Mouse (Mus musculus) liver, embryonic 14.5 days (tissue): ENCODE measurements around the gene Sde2. TPM values are rescaled to one million over a fixed set of nuclear protein-coding genes. Genes with fewer than 3 reads are reported as not detected.

Experiments used
- ATAC-seq: fragments of 200-750 bp; cut with Nextera tagmentation; 2 replicates; pipeline ENCODE4 v1.8.0; 2017; ENCODE audit warnings: moderate number of reproducible peaks, mild to moderate bottlenecking, moderate library complexity; ENCODE audit not compliant: insufficient read depth
- DNase-seq, 3 experiments: peaks; one replicate each; pipeline ENCODE4 v3.0.0-alpha.2; 2012 to 2013; ENCODE audit warnings: low read depth in 3 of 3, low spot score in 3 of 3
- H3K27ac ChIP-seq: fragments of 300-500 bp; sonication (generic); 2 replicates; pipeline ENCODE4 v1.5.1; 2014; ENCODE audit warnings: moderate library complexity, mild to moderate bottlenecking, control low read depth, inconsistent platforms
- H3K27me3 ChIP-seq: fragments of 300-500 bp; sonication (generic); 2 replicates; pipeline ENCODE4 v1.6.1; 2014; ENCODE audit warnings: mild to moderate bottlenecking, low read length, moderate library complexity; ENCODE audit not compliant: control insufficient read depth, insufficient read depth
- H3K36me3 ChIP-seq: fragments of 300-500 bp; sonication (generic); replicated peaks from 2 replicates; pipeline ENCODE4 v1.6.1; 2014; ENCODE audit warnings: low read depth; ENCODE audit not compliant: control insufficient read depth, insufficient read depth
- H3K4me1 ChIP-seq, 2 experiments: fragments of 200-500 bp in 1 of 2; fragments of 300-500 bp in 1 of 2; sonication (generic) in 1 of 2; replicated peaks; 2 replicates each; pipeline ENCODE4 v1.6.1; 2012 to 2014; ENCODE audit warnings: antibody characterized with exemption in 1 of 2, inconsistent platforms in 1 of 2, low read length in 1 of 2; ENCODE audit not compliant: control insufficient read depth in 2 of 2, insufficient read depth in 2 of 2
- H3K4me2 ChIP-seq: fragments of 300-500 bp; sonication (generic); 2 replicates; pipeline ENCODE4 v1.6.1; 2014; ENCODE audit warnings: low read depth, mild to moderate bottlenecking, control low read depth, moderate library complexity
- H3K4me3 ChIP-seq, 2 experiments: fragments of 200-500 bp in 1 of 2; fragments of 300-500 bp in 1 of 2; sonication (generic) in 1 of 2; 2 replicates each; pipeline ENCODE4 v1.5.1; 2012 to 2014; ENCODE audit warnings: low read depth in 2 of 2, low read length in 2 of 2, mild to moderate bottlenecking in 2 of 2, control low read depth in 1 of 2, inconsistent platforms in 1 of 2, moderate library complexity in 1 of 2; ENCODE audit not compliant: insufficient read depth in 1 of 2
- H3K9ac ChIP-seq: fragments of 300-500 bp; sonication (generic); replicated peaks from 2 replicates; pipeline ENCODE4 v1.6.1; 2014; ENCODE audit warnings: mild to moderate bottlenecking, control low read depth, moderate library complexity
- H3K9me3 ChIP-seq: fragments of 300-500 bp; sonication (generic); 2 replicates; pipeline ENCODE4 v1.6.1; 2016; ENCODE audit warnings: low read length, mixed read lengths; ENCODE audit not compliant: control insufficient read depth
- CTCF ChIP-seq: IDR thresholded peaks from 2 replicates; pipeline ENCODE4 v1.5.1; 2016; ENCODE audit warnings: antibody characterized with exemption, low read depth, control low read depth
- EP300 ChIP-seq: IDR thresholded peaks from 2 replicates; pipeline ENCODE4 v1.6.1; 2016; ENCODE audit warnings: antibody characterized with exemption, low read depth
- WGBS: fragments of 180-500 bp; shearing (Covaris S2); extraction: QIAGEN DNeasy Blood & Tissue Kit; methylation state at CpG from one replicate; pipeline ENCODE4 v1.1.7; 2014; ENCODE audit not compliant: insufficient replicate concordance; 5-methylcytosine and 5-hydroxymethylcytosine counted together
- polyA plus RNA-seq, 2 experiments: library from polyadenylated mRNA; depleted of rRNA in 1 of 2; stranded (reverse) in 1 of 2; unstranded in 1 of 2; fragments of >200 nt; fragmentation: Nextera tagmentation in 1 of 2; extraction: Ambion mirVana in 1 of 2; gene quantifications; 2 replicates each; pipeline versions ENCODE4 v1.2.1 to v1.2.3; 2012 to 2014

Gene Sde2
- polyA plus RNA-seq, 2 experiments = 15.5 to 15.8 TPM

GRCm38 (mm10) chr1:180901107-180901506 is 50.2 kb downstream of the Sde2 start:
- Histone ChIP-seq H3K4me3 (no peak overlapping the region), H3K9me3 (no peaks in the 10 kb centered on the region), H3K27ac (no peak overlapping the region), H3K4me2 (no peak overlapping the region), H3K27me3 (no peaks in the 10 kb centered on the region), H3K9ac (no peak overlapping the region), H3K4me1 (peaks cover 29 to 30% of the 10 kb centered on the region in 2 experiments), H3K36me3 (peaks cover 6% of the 10 kb centered on the region)
- peak; percentile 77 for TF ChIP-seq CTCF
- TF ChIP-seq EP300 = no peak
- DNase-seq (peak; percentile 62 to 67 (median 64)), ATAC-seq (no peak)
- whole genome bisulfite sequencing = under 1% methylated on average over 4 of the region's 4 CpGs

GRCm38 (mm10) chr1:180902915-180903314 is 52.0 kb downstream of the Sde2 start:
- peak; percentile 91 for ATAC-seq
- 7% methylated on average over 5 of the region's 5 CpGs for WGBS
- H3K9me3 ChIP-seq = no peaks in the 10 kb centered on the region

GRCm38 (mm10) chr1:180903666-180904038 is 52.7 kb downstream of the Sde2 start:
- Histone ChIP-seq H3K9ac (peak overlapping the region; percentile 79), H3K27me3 (no peaks in the 10 kb centered on the region), H3K9me3 (no peaks in the 10 kb centered on the region), H3K4me3 (peak overlapping the region; percentile 69 to 94), H3K4me1 (peaks cover 36 to 39% of the 10 kb centered on the region in 2 experiments), H3K27ac (peak overlapping the region; percentile 99), H3K4me2 (peak overlapping the region; percentile 99), H3K36me3 (peaks cover 32% of the 10 kb centered on the region)
- WGBS = 16% methylated on average over 10 of the region's 10 CpGs
- ATAC-seq (no peak), DNase-seq (no peak)
- TF ChIP-seq EP300 (no peak), CTCF (no peak)

More at GRCm38 (mm10) chr1:180902915-180903314, 52.0 kb downstream of the Sde2 start:
- Histone ChIP-seq H3K4me2 (peak overlapping the region; percentile 99), H3K4me1 (peaks cover 36 to 39% of the 10 kb centered on the region in 2 experiments), H3K36me3 (peaks cover 24% of the 10 kb centered on the region), H3K27me3 (no peaks in the 10 kb centered on the region), H3K27ac (peak overlapping the region; percentile 99), H3K4me3 (peak overlapping the region in 1 of 2 experiments; percentile 94; a peak in 2 of 4 replicates), H3K9ac (peak overlapping the region; percentile 45; the same call in 1 of the 2 replicates)
- TF ChIP-seq CTCF (no peak), EP300 (peak; percentile 98)
- DNase-seq = peak; percentile 96 to 98 (median 97)

- TF ChIP-seq CTCF (no peak), EP300 (no peak)
- Histone ChIP-seq H3K9me3 (no peaks in the 10 kb centered on the region), H3K36me3 (peaks cover 37% of the 10 kb centered on the region), H3K4me3 (peak within 1 kb of the TSS; percentile 94 to 97), H3K27me3 (no peaks in the 10 kb centered on the region), H3K4me2 (peak within 1 kb of the TSS; percentile 99), H3K9ac (peak within 1 kb of the TSS; percentile 93), H3K27ac (peak within 1 kb of the TSS; percentile 99), H3K4me1 (peaks cover 36 to 39% of the 10 kb centered on the region in 2 experiments)
- DNase-seq (peak; percentile 91 to 93 (median 93)), ATAC-seq (peak; percentile 77)
- under 1% methylated on average over 52 of the region's 52 CpGs for WGBS
Observed at GRCm38 (mm10) chr1:180904039-180904814, 53.3 kb downstream of the Sde2 start, which contains the start of gene Pycr2. Gene Pycr2, plus strand, starts transcription at chr1:180904293.

GRCm38 (mm10) chr1:180904815-180905080 is 53.8 kb downstream of the Sde2 start:
- DNase-seq = no peak
- Histone ChIP-seq H3K4me3 (peak overlapping the region; percentile 94 to 97), H3K4me1 (peaks cover 36 to 39% of the 10 kb centered on the region in 2 experiments), H3K36me3 (peaks cover 37% of the 10 kb centered on the region), H3K27ac (peak overlapping the region; percentile 80), H3K27me3 (no peaks in the 10 kb centered on the region), H3K9me3 (no peaks in the 10 kb centered on the region), H3K9ac (peak overlapping the region; percentile 93), H3K4me2 (peak overlapping the region; percentile 99)
- ATAC-seq = no peak
- TF ChIP-seq EP300 = no peak
- TF ChIP-seq CTCF = no peak
- WGBS = under 1% methylated on average over 5 of the region's 5 CpGs
